Mouse (Mus musculus): ENCODE measurements around the gene Rps27rt. TPM values are rescaled to one million over a fixed set of nuclear protein-coding genes. Genes with fewer than 3 reads are reported as not detected.
"Not testable (repeated sequence)": the region's sequence is repeated elsewhere in the genome, so short reads cannot be mapped to it uniquely, and the experiment has no call there.

Rps27rt gene
- polyA plus RNA-seq, 1 experiment from 2014 or later = 306 TPM

DNA sequence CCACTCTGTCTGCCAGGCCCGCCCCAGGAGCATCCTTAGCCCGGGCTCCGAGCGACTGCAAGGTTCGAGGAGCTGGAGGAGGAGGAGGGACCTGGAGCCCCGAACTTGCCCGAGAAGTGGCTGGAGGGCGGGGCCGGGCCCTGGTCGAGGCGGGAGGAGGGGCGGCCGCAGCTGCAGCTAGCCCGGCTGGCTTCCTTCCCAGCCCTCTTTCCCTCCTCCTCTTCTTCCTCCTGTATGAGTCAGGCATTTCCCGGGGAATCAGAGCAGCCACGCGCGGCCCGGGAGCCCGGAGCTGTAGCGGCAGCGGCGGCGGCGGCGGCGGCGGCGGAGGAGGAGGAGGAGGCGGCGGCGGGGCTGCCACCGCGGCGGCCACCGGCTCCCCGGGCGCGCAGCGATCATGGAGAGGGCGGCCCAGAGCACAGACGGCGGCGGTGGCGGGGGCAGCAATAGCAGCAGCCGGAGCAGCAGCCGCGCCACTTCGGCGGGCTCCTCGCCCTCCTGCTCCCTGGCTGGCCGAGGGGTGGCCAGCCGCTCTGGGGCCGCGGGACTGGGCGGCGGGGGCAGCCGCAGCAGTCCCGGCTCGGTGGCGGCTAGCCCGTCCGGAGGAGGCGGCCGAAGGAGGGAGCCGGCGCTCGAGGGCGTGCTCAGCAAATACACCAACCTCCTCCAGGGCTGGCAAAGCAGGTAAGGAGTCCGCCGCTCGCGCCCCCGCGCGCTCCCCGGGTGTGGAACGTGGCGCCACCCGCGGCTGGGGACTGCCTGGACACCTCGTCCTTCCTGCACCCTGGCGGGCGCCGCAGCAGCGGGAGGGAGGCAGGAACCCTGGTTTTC is 4.0 kb downstream of the Rps27rt start, which contains the start of gene Osbpl10:
Osbpl10 (plus strand) TSS at position 289 of the 831 bp plus-strand sequence.
- Histone ChIP-seq H3K36me3 (no peaks in the 10 kb centered on the region), H3K4me1 (replicated peaks) (peaks cover 25% of the 10 kb centered on the region), H3K4me3 (peak within 1 kb of the TSS; percentile 68), H3K27ac (peak within 1 kb of the TSS; percentile 79), H3K9me3 (replicated peaks) (no peaks in the 10 kb centered on the region), H3K4me2 (peak within 1 kb of the TSS; percentile 95), H3K9ac (peak within 1 kb of the TSS; percentile 73), H3K27me3 (no peaks in the 10 kb centered on the region)
- peak; percentile 82 for ATAC-seq (replicated peaks; ENCODE audit: insufficient number of reproducible peaks, insufficient read depth, low FRiP score, low read depth)
- WGBS = under 1% methylated on average over 69 of the region's 86 CpGs

DNA sequence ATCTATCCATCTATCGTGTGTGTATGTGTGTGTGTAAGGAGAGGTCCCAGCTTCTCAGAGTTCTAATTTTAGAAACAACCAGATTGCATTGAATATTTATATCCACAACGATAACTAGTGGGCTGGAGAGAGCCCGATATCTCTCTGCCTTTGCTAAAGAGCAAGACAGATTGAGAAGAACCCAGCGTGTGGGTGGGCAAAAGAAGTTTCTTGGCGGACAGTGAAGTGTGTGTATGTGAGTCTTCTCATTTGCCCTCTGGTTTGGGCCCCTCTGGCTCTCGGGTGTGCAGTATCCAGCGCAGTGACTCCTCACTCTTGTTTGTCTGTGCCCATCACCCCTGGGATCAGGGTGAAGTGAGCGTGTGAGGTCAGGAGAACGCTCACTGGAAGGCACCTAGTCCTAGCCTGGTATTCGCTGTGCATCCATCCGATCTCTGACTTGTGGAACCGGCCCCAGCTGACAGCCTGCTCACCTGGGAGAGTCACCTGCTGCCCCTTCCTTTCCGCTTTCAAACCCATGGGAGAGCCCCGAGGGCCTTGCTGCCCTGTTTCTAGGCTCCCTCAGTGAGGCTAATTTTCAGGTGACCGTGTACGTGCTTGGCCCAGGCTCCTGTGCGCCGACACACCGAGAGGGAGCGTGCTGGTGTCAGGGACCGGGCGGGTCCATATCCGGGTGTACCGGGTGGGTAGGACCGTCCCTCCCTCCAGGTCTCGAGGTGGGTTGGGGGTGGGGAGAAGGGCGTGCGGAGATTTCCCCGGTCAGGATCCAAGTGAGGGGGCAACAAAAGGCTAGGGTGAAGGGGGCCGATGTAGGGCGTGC is 4.9 kb downstream of the Rps27rt start:
- Histone ChIP-seq H3K27me3 (no peaks in the 10 kb centered on the region), H3K4me3 (peak overlapping the region; percentile 68), H3K27ac (peak overlapping the region; percentile 79), H3K9me3 (replicated peaks) (no peaks in the 10 kb centered on the region), H3K9ac (peak overlapping the region; percentile 73), H3K4me2 (peak overlapping the region; percentile 95), H3K36me3 (no peaks in the 10 kb centered on the region), H3K4me1 (replicated peaks) (peaks cover 25% of the 10 kb centered on the region)
- ATAC-seq (replicated peaks; ENCODE audit: insufficient number of reproducible peaks, insufficient read depth, low FRiP score, low read depth) = peak; percentile 60
- 4% methylated on average over 31 of the region's 31 CpGs for WGBS

DNA sequence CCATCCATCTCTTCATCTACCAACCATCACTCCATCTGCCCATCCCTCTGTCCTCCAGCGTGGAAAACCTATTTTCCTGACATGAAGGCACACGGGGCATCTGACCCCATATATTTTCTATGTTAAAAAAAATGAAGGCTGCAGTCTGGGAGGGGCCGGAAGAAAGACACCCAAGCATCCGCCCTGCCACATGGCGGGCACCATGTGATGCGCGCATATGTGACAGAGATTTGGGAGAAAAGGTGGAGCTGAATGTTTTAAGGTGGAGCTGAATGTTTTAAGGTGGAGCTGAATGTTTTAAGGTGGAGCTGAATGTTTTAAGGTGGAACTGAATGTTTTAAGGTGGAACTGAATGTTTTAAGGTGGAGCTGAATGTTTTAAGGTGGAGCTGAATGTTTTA is 16.3 kb downstream of the Rps27rt start:
- not testable (repeated sequence) for H3K4me2 ChIP-seq; H3K9ac ChIP-seq; H3K36me3 ChIP-seq; H3K4me1 ChIP-seq (replicated peaks); H3K27me3 ChIP-seq; H3K27ac ChIP-seq; H3K9me3 ChIP-seq (replicated peaks); ATAC-seq (replicated peaks; ENCODE audit: insufficient number of reproducible peaks, insufficient read depth, low FRiP score, low read depth); H3K4me3 ChIP-seq
- WGBS = 84% methylated on average over 7 of the region's 7 CpGs

DNA sequence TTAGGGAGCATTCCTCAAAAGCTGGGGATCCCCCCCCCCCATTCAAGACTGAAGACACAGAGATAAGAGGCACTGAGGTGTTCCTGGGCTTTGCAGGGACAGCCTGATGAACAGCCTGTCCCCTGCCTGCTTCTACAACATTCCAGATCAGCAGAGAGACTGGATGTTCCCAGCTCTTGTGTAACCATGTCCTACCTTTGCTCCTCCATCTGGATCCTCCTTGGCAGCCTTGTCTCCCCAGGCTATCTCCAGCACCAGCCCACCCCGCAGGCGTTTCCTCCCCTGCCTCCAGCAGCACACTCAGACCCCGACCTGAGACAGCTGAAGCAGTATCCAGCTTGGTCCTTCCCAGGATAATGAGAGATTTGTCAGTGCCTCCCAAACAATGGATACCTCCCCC is 18.4 kb downstream of the Rps27rt start:
- no peaks in the 10 kb centered on the region for H3K9me3 ChIP-seq (replicated peaks)
- no peak overlapping the region for H3K4me3 ChIP-seq
- H3K27me3 ChIP-seq = no peaks in the 10 kb centered on the region
- 40% methylated on average over 3 of the region's 3 CpGs for WGBS
- no peak overlapping the region for H3K4me2 ChIP-seq
- no peaks in the 10 kb centered on the region for H3K4me1 ChIP-seq (replicated peaks)
- ATAC-seq (replicated peaks; ENCODE audit: insufficient number of reproducible peaks, insufficient read depth, low FRiP score, low read depth) = no peak
- no peak overlapping the region for H3K9ac ChIP-seq
- H3K36me3 ChIP-seq = no peaks in the 10 kb centered on the region
- H3K27ac ChIP-seq = no peak overlapping the region

DNA sequence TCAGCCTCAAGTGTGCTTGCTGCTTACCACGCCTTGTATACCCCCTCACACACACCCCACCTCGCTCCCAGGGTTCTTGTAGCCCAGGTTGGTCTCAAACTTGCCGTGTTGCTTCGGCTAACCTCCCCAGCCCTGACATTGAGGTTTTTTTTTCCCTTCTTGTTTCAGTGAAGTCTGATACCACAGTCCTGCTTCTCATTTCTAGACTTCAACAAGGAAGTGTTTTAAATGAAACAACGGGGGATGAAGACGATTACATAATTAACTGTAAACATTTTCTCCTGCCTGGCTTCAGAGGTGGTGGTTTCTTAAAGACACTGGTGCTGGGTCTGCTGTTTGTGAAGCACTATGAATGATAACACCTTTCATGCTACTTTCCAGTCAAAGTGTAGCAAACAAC is 21.7 kb downstream of the Rps27rt start:
- WGBS = 79% methylated on average over 6 of the region's 6 CpGs
- Histone ChIP-seq H3K27ac (no peak overlapping the region), H3K4me3 (no peak overlapping the region), H3K9ac (no peak overlapping the region), H3K9me3 (replicated peaks) (no peaks in the 10 kb centered on the region), H3K36me3 (no peaks in the 10 kb centered on the region), H3K4me2 (no peak overlapping the region), H3K4me1 (replicated peaks) (no peaks in the 10 kb centered on the region), H3K27me3 (no peaks in the 10 kb centered on the region)
- no peak for ATAC-seq (replicated peaks; ENCODE audit: insufficient number of reproducible peaks, insufficient read depth, low FRiP score, low read depth)

DNA sequence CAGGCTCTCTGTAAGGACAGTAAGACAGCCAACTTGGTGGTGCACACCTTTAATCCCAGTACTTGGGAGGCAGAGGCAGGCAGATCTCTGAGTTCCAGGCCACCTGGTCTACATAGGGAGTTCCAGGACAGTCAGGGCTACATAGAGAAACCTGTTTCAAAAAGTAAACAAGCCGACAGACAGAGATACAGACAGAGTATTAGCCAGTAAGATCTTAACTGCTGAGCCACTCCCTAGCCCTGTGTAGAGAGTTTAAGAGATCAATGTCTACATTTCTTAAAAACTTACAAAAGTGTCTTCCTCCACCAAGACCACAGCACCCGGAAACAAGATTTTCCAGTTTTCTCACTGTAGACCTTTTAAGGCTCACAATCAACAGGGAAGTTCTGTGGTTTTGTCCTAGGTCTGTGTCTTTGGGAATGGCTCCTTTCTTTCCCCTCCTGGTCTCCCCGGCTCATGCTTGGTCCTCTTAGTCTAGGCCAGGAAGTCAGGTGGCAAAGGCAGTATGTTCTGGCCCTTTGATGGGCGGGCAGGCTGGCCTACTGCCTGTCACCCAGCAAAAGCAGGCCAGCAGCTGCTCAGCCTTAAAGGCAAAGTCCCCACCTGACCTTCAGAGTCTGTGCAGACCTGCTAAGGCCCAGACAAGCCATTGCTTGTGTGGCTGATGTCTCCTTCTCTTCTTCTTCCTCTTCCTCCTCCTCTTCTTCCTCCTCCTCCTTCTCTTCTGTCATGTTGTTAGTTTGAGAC is 22.3 kb downstream of the Rps27rt start:
- Histone ChIP-seq H3K4me2 (no peak overlapping the region), H3K4me1 (replicated peaks) (no peaks in the 10 kb centered on the region), H3K4me3 (no peak overlapping the region), H3K27me3 (no peaks in the 10 kb centered on the region), H3K36me3 (no peaks in the 10 kb centered on the region), H3K27ac (no peak overlapping the region), H3K9ac (no peak overlapping the region), H3K9me3 (replicated peaks) (no peaks in the 10 kb centered on the region)
- ATAC-seq (replicated peaks; ENCODE audit: insufficient number of reproducible peaks, insufficient read depth, low FRiP score, low read depth) = no peak
- WGBS = 64% methylated on average over 4 of the region's 4 CpGs

DNA sequence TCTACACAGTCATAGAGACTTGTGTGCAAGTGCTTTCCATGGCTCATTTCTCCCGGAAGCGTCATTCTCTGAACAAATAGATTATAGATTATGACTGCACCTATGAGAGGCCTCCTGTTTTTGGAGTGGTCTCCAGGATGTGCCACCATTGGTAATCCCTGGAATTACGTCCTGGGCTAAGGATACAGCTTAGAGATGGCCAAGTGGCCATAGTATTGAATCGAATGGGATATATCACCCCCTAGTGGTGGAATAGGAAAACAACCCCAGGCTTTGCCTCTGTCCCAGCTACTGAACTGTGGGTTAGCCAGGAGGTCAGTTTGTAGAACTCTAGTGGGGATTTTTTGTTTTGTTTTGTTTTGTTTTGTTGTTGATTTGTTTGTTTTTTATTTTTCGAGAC is 25.6 kb downstream of the Rps27rt start:
- Histone ChIP-seq H3K4me1 (replicated peaks) (no peaks in the 10 kb centered on the region), H3K36me3 (no peaks in the 10 kb centered on the region), H3K27ac (no peak overlapping the region), H3K27me3 (no peaks in the 10 kb centered on the region), H3K4me3 (no peak overlapping the region), H3K4me2 (no peak overlapping the region), H3K9ac (no peak overlapping the region), H3K9me3 (replicated peaks) (no peaks in the 10 kb centered on the region)
- 36% methylated on average over 5 of the region's 5 CpGs for WGBS
- ATAC-seq (replicated peaks; ENCODE audit: insufficient number of reproducible peaks, insufficient read depth, low FRiP score, low read depth) = no peak

DNA sequence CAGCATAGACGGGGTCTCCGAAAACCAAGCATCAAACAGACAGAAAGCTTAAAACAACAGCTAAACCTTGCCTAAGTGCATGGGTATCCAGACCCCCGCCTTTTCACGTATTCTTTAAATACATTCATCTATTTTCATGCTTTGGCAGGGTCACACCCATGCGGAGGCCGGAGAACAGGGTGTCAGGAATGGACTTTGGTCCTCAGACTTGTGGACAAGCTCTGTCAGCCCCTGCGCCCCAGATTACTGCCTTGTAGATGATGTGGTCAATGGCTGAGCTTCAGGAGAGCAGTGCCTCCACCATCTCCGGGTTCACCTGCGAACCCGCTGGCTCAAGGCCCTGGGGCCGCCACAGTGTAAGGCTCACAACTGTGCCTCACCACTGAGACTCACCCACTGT is 27.2 kb downstream of the Rps27rt start:
- no peak overlapping the region for H3K9ac ChIP-seq
- no peaks in the 10 kb centered on the region for H3K9me3 ChIP-seq (replicated peaks)
- H3K27me3 ChIP-seq = no peaks in the 10 kb centered on the region
- 89% methylated on average over 11 of the region's 11 CpGs for WGBS
- H3K4me1 ChIP-seq (replicated peaks) = no peaks in the 10 kb centered on the region
- ATAC-seq (replicated peaks; ENCODE audit: insufficient number of reproducible peaks, insufficient read depth, low FRiP score, low read depth) = no peak
- no peaks in the 10 kb centered on the region for H3K36me3 ChIP-seq
- H3K4me3 ChIP-seq = no peak overlapping the region
- H3K27ac ChIP-seq = no peak overlapping the region
- no peak overlapping the region for H3K4me2 ChIP-seq

DNA sequence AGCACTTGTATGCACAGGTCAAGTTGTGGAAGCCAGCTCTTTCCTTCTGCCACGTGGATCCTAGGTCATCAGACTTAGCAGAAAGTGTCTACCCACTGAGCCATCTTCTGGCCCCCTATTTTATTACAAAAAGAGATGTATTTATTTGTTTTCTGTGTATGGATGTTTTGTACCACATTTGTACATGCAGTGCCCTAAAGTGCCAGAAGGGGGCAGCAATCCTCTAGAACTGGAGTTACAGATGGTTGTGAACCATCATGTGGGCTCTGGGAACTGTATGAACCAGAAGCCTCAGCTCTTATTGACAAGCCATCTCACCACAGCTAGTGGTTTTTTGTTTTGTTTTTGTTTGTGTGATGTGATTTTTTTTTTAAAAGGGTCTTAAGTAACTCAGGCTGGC is 29.7 kb downstream of the Rps27rt start:
- H3K36me3 ChIP-seq = no peaks in the 10 kb centered on the region
- H3K4me1 ChIP-seq (replicated peaks) = peaks cover 5% of the 10 kb centered on the region
- no peak overlapping the region for H3K9ac ChIP-seq
- H3K4me3 ChIP-seq = no peak overlapping the region
- H3K27ac ChIP-seq = no peak overlapping the region
- no peaks in the 10 kb centered on the region for H3K27me3 ChIP-seq
- no peaks in the 10 kb centered on the region for H3K9me3 ChIP-seq (replicated peaks)
- no peak overlapping the region for H3K4me2 ChIP-seq
- no peak for ATAC-seq (replicated peaks; ENCODE audit: insufficient number of reproducible peaks, insufficient read depth, low FRiP score, low read depth)
- 41% methylated on average over 1 of the region's 1 CpGs for WGBS

DNA sequence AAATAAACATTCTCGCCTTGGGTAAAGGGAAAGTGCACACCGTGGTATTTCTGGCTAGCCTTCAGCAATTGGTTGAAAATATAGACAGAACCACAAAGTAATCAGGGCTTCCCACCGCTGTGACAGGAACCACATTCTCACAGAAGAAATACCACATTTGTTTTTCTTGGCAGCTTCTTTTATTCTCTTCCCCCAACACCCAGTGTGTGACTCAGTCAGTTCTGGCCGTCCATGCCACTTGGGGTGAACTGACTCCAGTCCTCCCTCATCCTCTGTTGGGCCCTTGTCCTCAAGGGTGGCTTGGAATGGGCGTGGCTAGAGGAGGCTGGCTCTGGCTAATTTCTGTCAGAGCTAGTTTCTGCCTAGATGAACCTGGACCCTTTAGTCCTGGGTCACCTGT is 34.1 kb downstream of the Rps27rt start:
- Histone ChIP-seq H3K27me3 (no peaks in the 10 kb centered on the region), H3K4me3 (no peak overlapping the region), H3K27ac (0 out of 2 replicates have a peak overlapping the region, but pooled peaks have one; percentile 17), H3K36me3 (no peaks in the 10 kb centered on the region), H3K9ac (no peak overlapping the region), H3K4me2 (no peak overlapping the region), H3K4me1 (replicated peaks) (peaks cover 5% of the 10 kb centered on the region), H3K9me3 (replicated peaks) (no peaks in the 10 kb centered on the region)
- peak; percentile 78 for ATAC-seq (replicated peaks; ENCODE audit: insufficient number of reproducible peaks, insufficient read depth, low FRiP score, low read depth)
- WGBS = 36% methylated on average over 5 of the region's 5 CpGs

DNA sequence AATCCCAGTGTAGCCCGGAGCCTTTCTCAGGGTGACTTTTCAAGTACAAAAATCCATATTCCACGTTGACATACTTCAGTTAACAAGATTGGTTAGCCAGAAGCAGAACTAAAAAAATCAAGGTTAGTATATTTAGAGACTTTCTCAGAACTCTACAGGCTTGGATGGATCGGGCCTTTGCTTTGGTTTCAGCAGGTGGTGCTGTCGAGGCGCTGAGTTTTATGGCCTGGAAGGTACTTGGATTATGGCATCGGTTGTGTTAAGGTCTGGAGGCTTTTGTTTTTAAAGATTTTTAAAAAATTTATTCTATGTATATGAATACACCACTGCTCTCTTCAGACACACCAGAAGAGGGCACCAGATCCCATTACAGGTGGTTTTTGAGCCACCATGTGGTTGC is 37.0 kb downstream of the Rps27rt start:
- Histone ChIP-seq H3K4me2 (no peak overlapping the region), H3K27me3 (no peaks in the 10 kb centered on the region), H3K36me3 (no peaks in the 10 kb centered on the region), H3K9ac (no peak overlapping the region), H3K27ac (no peak overlapping the region), H3K4me1 (replicated peaks) (peaks cover 5% of the 10 kb centered on the region), H3K4me3 (no peak overlapping the region), H3K9me3 (replicated peaks) (no peaks in the 10 kb centered on the region)
- 82% methylated on average over 6 of the region's 6 CpGs for WGBS
- ATAC-seq (replicated peaks; ENCODE audit: insufficient number of reproducible peaks, insufficient read depth, low FRiP score, low read depth) = no peak

Data from heart, embryonic 15.5 days (tissue).